ENCODE assay signal across 27 mouse cellular contexts in genomic region chr6:90426003-90426402, GRCm38 (mm10). TPM values are rescaled to one million over a fixed set of nuclear protein-coding genes. Genes with fewer than 3 reads are reported as not detected.
DNase-seq lines count a peak whose midpoint lies in the region; ATAC-seq and TF ChIP-seq lines count a peak whose summit lies in the region.
"Had no signal": no experiment of that assay in that cellular context is flagged by ENCODE, and none has a peak within 500 bp of the region (broad histone marks: within the 10 kb centered on the region; RNA-seq: fewer than 3 reads in every experiment).

No protein-coding gene starts in this region.

- 0 out of 2 replicates have a peak, but pooled peaks cover 3% of the 10 kb centered on the region for H3K27me3 ChIP-seq in lung, postnatal 0 days (replicated peaks; ENCODE audit: insufficient read depth, low read length)
- peaks cover 5% of the 10 kb centered on the region; the same call in 1 of the 2 replicates for H3K27me3 ChIP-seq in intestine, embryonic 16.5 days (replicated peaks; ENCODE audit: control insufficient read depth, insufficient read depth, low read length)
- H3K27me3 ChIP-seq: Patski had no signal

- peaks cover 5% of the 10 kb centered on the region; the same call in 1 of the 2 replicates for H3K4me1 ChIP-seq in lung, postnatal 0 days (ENCODE audit: insufficient read depth, low read depth, low read length)
- H3K4me1 ChIP-seq in embryonic fibroblast, embryonic 13.5 days (ENCODE audit: control insufficient read depth, insufficient read depth, low read length) = peaks cover 13% of the 10 kb centered on the region; the same call in 1 of the 2 replicates
- H3K4me1 ChIP-seq in intestine, embryonic 16.5 days (ENCODE audit: control insufficient read depth, insufficient read depth, low read length) = peaks cover 8% of the 10 kb centered on the region; the same call in 1 of the 2 replicates

- H3K36me3 ChIP-seq in lung, postnatal 0 days (ENCODE audit: insufficient read depth, low read length) = no peaks in the 10 kb centered on the region
- H3K36me3 ChIP-seq in intestine, embryonic 16.5 days (ENCODE audit: control insufficient read depth, insufficient read depth, low read length) = no peaks in the 10 kb centered on the region
- H3K36me3 ChIP-seq: embryonic facial prominence, embryonic 10.5 days; embryonic facial prominence, embryonic 12.5 days; forebrain, embryonic 15.5 days; G1E had no signal

- no peak for TF ChIP-seq EP300 in lung, postnatal 0 days (IDR thresholded peaks at IDR 0.05)

- peak; percentile 34 for DNase-seq in lung, postnatal 0 days (ENCODE audit: low spot score)
- no peak for DNase-seq in lung, postnatal 36 days
- DNase-seq in 3T3-L1 (ENCODE audit: low read depth, low spot score) = peak; percentile 72
- DNase-seq in Muller cell, postnatal 12 days (ENCODE audit: inconsistent ontology term) = peak; percentile 78
- no peak for DNase-seq in frontal cortex, adult 2 months (ENCODE audit: extremely low spot score in 1 of 2, low spot score in 1 of 2)
- DNase-seq in spleen, adult 12 weeks (ENCODE audit: low spot score) = no peak
- DNase-seq: adrenal gland, adult 8-10 months; adrenal gland, postnatal 14 days; adrenal gland, postnatal 36 days; B cell, adult 2 months; cerebellum, adult 11-12 months; cerebellum, adult 2 months; cerebellum, adult 9-10 months; cerebellum, postnatal 10 days; cerebellum, postnatal 25 days; forebrain, postnatal 0 days had no signal

- H3K9ac ChIP-seq in lung, postnatal 0 days (replicated peaks; ENCODE audit: low read depth) = no peak overlapping the region
- H3K9ac ChIP-seq in intestine, embryonic 16.5 days (ENCODE audit: low read depth, low read length) = no peak overlapping the region
- H3K9ac ChIP-seq: embryonic facial prominence, embryonic 12.5 days; forebrain, embryonic 13.5 days; forebrain, embryonic 15.5 days; forebrain, postnatal 0 days had no signal

- no peak for TF ChIP-seq POLR2A in embryonic fibroblast, embryonic 13.5 days (IDR thresholded peaks at IDR 0.05; ENCODE audit: low read depth, low read length)

- TF ChIP-seq CTCF in lung, postnatal 0 days (IDR thresholded peaks at IDR 0.05) = no peak
- TF ChIP-seq CTCF in embryonic fibroblast, embryonic 13.5 days (IDR thresholded peaks at IDR 0.05; ENCODE audit: borderline replicate concordance, insufficient read depth, low read length) = no peak

- no peak overlapping the region for H3K27ac ChIP-seq in lung, postnatal 0 days (ENCODE audit: low read length)
- H3K27ac ChIP-seq in embryonic fibroblast, embryonic 13.5 days (ENCODE audit: insufficient read depth, low read length) = peak overlapping the region; percentile 82
- H3K27ac ChIP-seq in intestine, embryonic 16.5 days (ENCODE audit: low read length) = no peak overlapping the region
- H3K27ac ChIP-seq: embryonic facial prominence, embryonic 10.5 days; embryonic facial prominence, embryonic 12.5 days; forebrain, embryonic 13.5 days; forebrain, embryonic 15.5 days had no signal

- no peaks in the 10 kb centered on the region for H3K9me3 ChIP-seq in lung, postnatal 0 days (ENCODE audit: low read length)
- no peaks in the 10 kb centered on the region for H3K9me3 ChIP-seq in intestine, embryonic 16.5 days (ENCODE audit: control insufficient read depth, low read length)
- H3K9me3 ChIP-seq: embryonic facial prominence, embryonic 10.5 days; embryonic facial prominence, embryonic 12.5 days; forebrain, embryonic 13.5 days; forebrain, embryonic 15.5 days; G1E had no signal

- 61% methylated on average over 4 of the region's 4 CpGs for WGBS in lung, postnatal 0 days
- WGBS in intestine, embryonic 16.5 days = 51% methylated on average over 4 of the region's 4 CpGs

- no peak for ATAC-seq in lung, postnatal 0 days
- ATAC-seq in intestine, embryonic 16.5 days = no peak
- ATAC-seq: activated CD4-positive, CD25-positive, alpha-beta regulatory T cell, adult 4 months; CD4-positive, CD25-positive, alpha-beta regulatory T cell, adult 4 months; forebrain, embryonic 13.5 days; forebrain, embryonic 15.5 days; forebrain, postnatal 0 days; Patski had no signal

- H3K4me3 ChIP-seq in lung, postnatal 0 days (ENCODE audit: low read depth, low read length) = no peak overlapping the region
- no peak overlapping the region for H3K4me3 ChIP-seq in embryonic fibroblast, embryonic 13.5 days (ENCODE audit: insufficient read depth, low read length)
- H3K4me3 ChIP-seq in intestine, embryonic 16.5 days (ENCODE audit: low read length) = no peak overlapping the region
- H3K4me3 ChIP-seq: embryonic facial prominence, embryonic 10.5 days; embryonic facial prominence, embryonic 12.5 days; erythroblast, embryonic 14.5 days; forebrain, embryonic 13.5 days; forebrain, embryonic 15.5 days had no signal

- H3K4me2 ChIP-seq in lung, postnatal 0 days (replicated peaks; ENCODE audit: low read depth, low read length) = no peak overlapping the region
- no peak overlapping the region for H3K4me2 ChIP-seq in intestine, embryonic 16.5 days (ENCODE audit: low read depth, low read length)
- H3K4me2 ChIP-seq: embryonic facial prominence, embryonic 12.5 days; forebrain, embryonic 13.5 days; forebrain, embryonic 15.5 days had no signal

RNA-seq across cellular contexts. Expression of gene Cfap100, which starts 2.6 kb away (rescaled TPM):
- 3.9 and 5.2 TPM in 2 replicates for polyA plus RNA-seq in lung, postnatal 0 days (2015; fragmentation: Nextera tagmentation; extraction: Ambion mirVana)
- 0.95 and 3.1 TPM in 2 replicates for polyA plus RNA-seq in embryonic fibroblast, embryonic 13.5 days (2011; ENCODE audit: insufficient read length, low read depth, missing spikeins)
- polyA plus RNA-seq in frontal cortex, adult 2 months (2012; rRNA removed) = 6.3 TPM in 2 replicates
- polyA plus RNA-seq in intestine, embryonic 16.5 days (2015; fragmentation: Nextera tagmentation; extraction: Ambion mirVana) = 0.27 and 0.32 TPM in 2 replicates
- polyA plus RNA-seq: CD4-positive, CD25-positive, alpha-beta regulatory T cell, adult 4 months; erythroblast, embryonic 14.5 days; G1E had no signal

RNA-seq across cellular contexts. Expression of gene Klf15, which starts 36.4 kb away (rescaled TPM):
- polyA plus RNA-seq in lung, postnatal 0 days (2015; fragmentation: Nextera tagmentation; extraction: Ambion mirVana) = 20.0 and 41.4 TPM in 2 replicates
- 1.1 and 1.8 TPM in 2 replicates for polyA plus RNA-seq in embryonic fibroblast, embryonic 13.5 days (2011; ENCODE audit: insufficient read length, low read depth, missing spikeins)
- 27.2 and 28.4 TPM in 2 replicates for polyA plus RNA-seq in frontal cortex, adult 2 months (2012; rRNA removed)
- polyA plus RNA-seq in intestine, embryonic 16.5 days (2015; fragmentation: Nextera tagmentation; extraction: Ambion mirVana) = 5.9 and 6.3 TPM in 2 replicates
- polyA plus RNA-seq: activated CD4-positive, CD25-positive, alpha-beta regulatory T cell, adult 4 months; CD4-positive, CD25-positive, alpha-beta regulatory T cell, adult 4 months; erythroblast, embryonic 14.5 days; G1E had no signal

RNA-seq across cellular contexts. Expression of gene Zxdc, which starts 56.7 kb away (rescaled TPM):
- 6.5 and 6.9 TPM in 2 replicates for polyA plus RNA-seq in lung, postnatal 0 days (2015; fragmentation: Nextera tagmentation; extraction: Ambion mirVana)
- polyA plus RNA-seq in embryonic fibroblast, embryonic 13.5 days (2011; ENCODE audit: insufficient read length, low read depth, missing spikeins) = 14.2 and 14.7 TPM in 2 replicates
- polyA plus RNA-seq in frontal cortex, adult 2 months (2012; rRNA removed) = 16.7 and 18.3 TPM in 2 replicates
- polyA plus RNA-seq in intestine, embryonic 16.5 days (2015; fragmentation: Nextera tagmentation; extraction: Ambion mirVana) = 4.4 and 4.9 TPM in 2 replicates

Comparison
In these comparisons a context has a peak if more than half of its experiments do, and no peak if none do; other contexts are left out.
1. DNase-seq: peak in lung, postnatal 0 days (single experiment), 3T3-L1 (single experiment) and Muller cell, postnatal 12 days (single experiment); none in lung, postnatal 36 days (single experiment), frontal cortex, adult 2 months (0 of 2) and spleen, adult 12 weeks (single experiment).